Mouse (Mus musculus) cerebellum, postnatal 25 days (tissue): ENCODE results near the gene Gm17584.
"Not testable (repeated sequence)": the region's sequence is repeated elsewhere in the genome, so short reads cannot be mapped to it uniquely, and the experiment has no call there.

ENCODE experiments used
- DNase-seq, 2 experiments: peaks; one replicate each; pipeline ENCODE4 v3.0.0; 2021; ENCODE audit warnings: mixed read lengths in 2 of 2

Gene Gm17584

DNA sequence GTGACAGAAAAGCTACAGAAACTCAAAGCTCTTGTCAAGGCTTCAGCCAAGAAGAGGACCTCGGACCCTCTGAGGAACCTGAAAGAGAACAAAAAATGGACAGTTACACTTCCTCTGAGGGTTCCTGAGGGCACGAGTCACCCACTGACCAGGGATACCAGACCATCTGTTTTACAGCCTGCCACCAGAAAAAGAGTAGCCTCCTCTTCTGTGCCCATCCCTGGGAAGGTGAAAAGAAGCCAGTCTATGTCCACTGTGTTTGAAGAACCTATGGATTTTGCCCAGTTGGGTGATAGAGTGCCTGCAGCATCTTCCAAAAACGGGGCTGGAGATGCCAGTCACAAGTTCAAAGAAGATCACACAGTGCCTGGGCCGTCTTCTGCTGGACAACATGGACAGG lies at the start of gene Gm17584:
Gene Gm17584, plus strand, starts transcription at position 301 of the 400 bp plus-strand sequence.
- not testable (repeated sequence) for DNase-seq
